Mouse (Mus musculus) neural tube, embryonic 10.5 days (tissue): ENCODE measurements around the gene Gm49336.
A peak's percentile ranks its signal among the peaks of the same experiment; 100 is the strongest.

Experiments used
- DNase-seq: peaks from one replicate; pipeline ENCODE4 v3.0.0-alpha.2; 2017; ENCODE audit warnings: low spot score; ENCODE audit errors: extremely low spot score

The Gm49336 gene

GRCm38 (mm10) chr14:60251281-60252003 is at the start of gene Gm49336, which contains the start of gene Nupl1:
Gm49336 (minus strand) TSS chr14:60251507.
Nupl1 (minus strand) TSS chr14:60251431.
- peak; percentile 93 for DNase-seq

- no peak for DNase-seq
Observed at GRCm38 (mm10) chr14:60301024-60301423, 49.7 kb upstream of the Gm49336 start.

- DNase-seq, result no peak
Observed at GRCm38 (mm10) chr14:60300224-60300991, 49.1 kb upstream of the Gm49336 start.

DNA sequence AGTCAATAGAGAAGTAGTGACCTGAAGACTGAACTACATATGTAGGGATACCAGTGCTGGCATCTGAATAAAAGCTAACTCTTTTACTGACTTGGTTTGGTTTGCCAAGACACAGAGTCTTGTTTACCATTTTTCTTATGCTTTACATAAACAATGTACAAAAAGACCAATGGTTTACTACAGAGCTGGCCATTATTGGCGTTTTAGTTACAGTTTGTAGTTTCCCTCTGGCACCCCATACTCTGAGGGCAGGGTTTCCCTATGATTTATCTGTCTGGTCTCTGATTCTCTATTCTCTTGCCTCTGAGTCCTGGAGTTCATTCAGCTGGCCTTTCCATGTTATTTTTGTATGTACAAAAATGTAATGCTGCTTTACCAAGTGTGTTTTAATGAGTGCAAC is 44.2 kb upstream of the Gm49336 start:
- no peak for DNase-seq

GRCm38 (mm10) chr14:60290363-60290762 is 39.1 kb upstream of the Gm49336 start:
- DNase-seq, result no peak

DNA sequence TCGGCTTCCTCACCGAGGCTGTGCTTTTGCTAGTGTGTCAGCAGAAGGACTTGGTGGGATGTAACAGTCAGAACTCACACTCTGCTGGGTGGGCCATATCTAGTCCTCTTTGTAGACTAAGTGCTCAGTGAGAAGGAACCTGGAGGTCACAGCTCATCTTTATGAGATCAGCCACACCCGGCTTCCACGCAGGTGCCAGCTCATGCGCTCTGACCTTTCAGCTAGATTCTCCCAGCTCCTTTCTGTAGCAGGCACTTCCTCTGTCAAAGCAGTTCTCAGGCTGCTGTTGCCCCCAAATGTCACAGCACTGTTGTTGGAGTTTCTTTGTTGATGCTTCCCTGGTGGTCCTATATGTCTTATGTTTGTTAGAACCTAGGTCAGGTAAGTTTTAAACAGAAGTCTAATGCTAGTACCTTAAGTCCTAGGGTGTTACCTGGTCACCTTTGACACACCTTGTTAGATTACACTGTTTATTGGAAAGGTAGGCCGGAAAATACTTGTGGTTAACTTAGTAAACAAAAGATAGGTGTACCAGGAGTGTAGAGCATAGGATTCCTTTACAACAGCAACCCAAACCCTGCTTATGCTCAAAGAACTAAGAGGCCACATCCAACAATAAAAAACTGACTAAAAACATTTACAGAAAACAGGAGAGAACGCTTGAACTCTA is 35.0 kb upstream of the Gm49336 start:
- DNase-seq, result no peak

- no peak for DNase-seq
Observed at GRCm38 (mm10) chr14:60275301-60276276, 24.3 kb upstream of the Gm49336 start.

- no peak for DNase-seq
Observed at GRCm38 (mm10) chr14:60273346-60273745, 22.0 kb upstream of the Gm49336 start.

GRCm38 (mm10) chr14:60269333-60269732 is 18.0 kb upstream of the Gm49336 start:
- no peak for DNase-seq

DNA sequence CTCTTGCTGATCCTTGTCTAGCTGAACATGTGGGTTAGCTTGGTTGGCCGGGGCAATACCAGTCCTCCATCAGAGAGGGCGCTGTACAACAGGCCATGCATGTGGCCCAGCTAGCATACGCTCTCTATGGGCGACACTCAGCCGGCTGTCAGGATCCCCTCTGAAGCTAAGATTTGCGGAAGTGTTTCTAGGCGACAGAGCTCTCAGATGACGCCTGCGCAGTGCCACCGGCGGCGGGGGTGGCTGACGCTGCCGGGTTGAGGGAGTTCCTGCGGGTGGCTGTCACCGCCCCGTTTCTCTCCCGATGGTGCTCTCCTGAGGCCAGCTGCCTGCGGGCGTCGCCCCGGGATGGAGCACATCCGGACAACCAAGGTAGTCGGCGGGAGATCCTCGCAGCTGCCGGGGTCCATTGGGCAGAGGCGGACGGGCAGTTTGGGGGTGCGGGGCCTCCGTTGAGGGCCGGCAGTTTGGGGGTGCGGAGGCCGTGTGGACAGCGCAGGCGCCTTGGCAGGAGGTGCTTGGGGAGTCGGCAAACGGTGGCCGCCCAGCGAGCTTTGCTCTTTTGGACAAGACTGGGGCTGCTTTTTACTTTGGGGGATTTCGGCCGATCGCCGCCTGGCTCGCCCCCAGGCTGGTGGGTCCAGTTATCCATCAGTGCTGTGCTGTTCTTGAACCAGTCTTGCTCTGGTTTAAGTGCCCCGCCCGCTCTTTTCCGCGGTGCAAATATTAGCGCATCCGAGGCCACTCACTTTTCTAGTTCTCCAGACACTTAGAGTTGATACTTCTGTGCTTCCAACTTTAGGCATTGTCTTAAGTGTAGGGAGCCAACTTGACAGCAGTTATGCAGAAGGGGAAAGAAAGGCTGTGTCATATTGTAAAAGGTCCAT is 13.9 kb upstream of the Gm49336 start, which contains the start of gene Mtmr6:
Gene Mtmr6, plus strand, starts transcription at position 239 of the 887 bp plus-strand sequence.
- peak; percentile 94 for DNase-seq

- no peak for DNase-seq
Observed at GRCm38 (mm10) chr14:60262316-60262715, 11.0 kb upstream of the Gm49336 start.

DNA sequence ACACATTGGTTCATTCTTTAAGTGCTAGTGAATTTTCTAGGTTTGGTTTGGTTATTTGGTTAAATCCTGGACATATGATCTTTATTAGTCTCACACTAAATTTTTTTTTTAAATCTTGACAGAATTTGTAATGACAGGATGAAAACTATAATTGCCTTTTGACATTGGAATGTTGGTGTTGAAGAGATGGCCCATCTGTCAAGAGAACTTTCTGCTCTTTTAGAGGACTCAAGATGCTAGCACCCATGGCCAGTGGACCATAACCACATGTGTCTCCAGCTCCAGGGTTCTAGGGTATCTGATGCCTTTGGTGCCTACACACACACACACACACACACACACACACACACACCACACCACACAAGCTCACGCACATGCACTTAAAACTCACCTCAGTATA is 6.5 kb upstream of the Gm49336 start:
- DNase-seq, result no peak

- no peak for DNase-seq
Observed at GRCm38 (mm10) chr14:60257101-60257500, 5.8 kb upstream of the Gm49336 start.

DNA sequence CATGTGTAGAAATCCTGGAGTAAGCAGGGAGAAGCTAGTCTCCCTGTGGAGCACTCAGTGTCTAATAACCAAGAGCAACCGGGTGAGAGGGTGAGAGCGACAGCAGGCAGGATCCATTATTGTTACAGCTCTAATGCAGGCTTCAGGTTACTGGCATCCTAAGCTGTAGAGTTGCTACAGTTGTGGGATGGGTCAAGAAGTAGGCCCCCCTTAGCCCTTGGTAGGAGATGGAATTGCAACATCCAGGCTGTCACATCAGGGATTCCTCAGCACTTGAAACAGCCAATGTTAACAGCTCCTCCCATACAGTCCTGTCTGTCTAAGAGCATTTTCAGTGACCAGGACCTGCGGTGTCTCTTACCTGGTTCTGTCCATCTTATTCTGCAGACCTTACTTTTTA is 5.0 kb upstream of the Gm49336 start:
- DNase-seq, result no peak

- DNase-seq, result no peak
Observed at GRCm38 (mm10) chr14:60254774-60255173, 3.5 kb upstream of the Gm49336 start.

DNA sequence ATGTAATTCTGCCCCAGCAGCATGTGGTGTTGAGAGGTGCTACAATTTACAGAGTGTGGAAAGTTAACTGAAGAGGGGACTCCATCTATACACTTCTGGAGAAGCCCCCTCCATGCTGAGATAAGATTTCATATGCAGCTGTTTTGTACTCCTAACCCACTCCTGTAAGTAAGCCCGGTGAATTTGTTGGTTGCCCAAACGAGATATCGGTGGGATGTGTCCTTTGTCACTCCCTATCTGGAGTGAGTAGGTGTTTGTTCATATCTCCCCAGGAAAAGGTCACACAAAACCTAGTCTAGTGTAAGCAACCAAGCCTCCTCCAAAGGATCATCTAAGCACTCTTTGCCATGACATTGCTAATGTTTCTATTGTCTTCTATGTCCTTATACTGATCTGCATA is 2.2 kb upstream of the Gm49336 start:
- DNase-seq, result no peak

GRCm38 (mm10) chr14:60252004-60253000 is 995 bp upstream of the Gm49336 start:
- no peak for DNase-seq

- DNase-seq, result no peak
Observed at GRCm38 (mm10) chr14:60250879-60251278, 428 bp downstream of the Gm49336 start.

GRCm38 (mm10) chr14:60250366-60250765 is 941 bp downstream of the Gm49336 start:
- DNase-seq, result no peak
